Mouse (Mus musculus) ES-Bruce4 (cell line): ENCODE results near the gene Eif5a2. TPM values are rescaled to one million over a fixed set of nuclear protein-coding genes. Genes with fewer than 3 reads are reported as not detected.

Source experiments
- H3K27ac ChIP-seq: 2 replicates; pipeline ENCODE4 v1.5.1; 2012; ENCODE audit warnings: low read length, inconsistent platforms; ENCODE audit not compliant: insufficient read depth
- H3K27me3 ChIP-seq: 2 replicates; pipeline ENCODE4 v1.6.1; 2012; ENCODE audit warnings: mild to moderate bottlenecking, low read length, inconsistent platforms; ENCODE audit not compliant: control insufficient read depth, poor library complexity, insufficient read depth, severe bottlenecking
- H3K36me3 ChIP-seq: 2 replicates; pipeline ENCODE4 v1.6.1; 2012; ENCODE audit warnings: inconsistent platforms, mild to moderate bottlenecking, low read length, moderate library complexity; ENCODE audit not compliant: control insufficient read depth, poor library complexity, insufficient read depth, severe bottlenecking
- H3K4me1 ChIP-seq: one replicate; pipeline ENCODE4 v1.8.1; 2011; ENCODE audit warnings: low read length; ENCODE audit not compliant: control insufficient read depth, insufficient read depth
- H3K4me3 ChIP-seq: 2 replicates; pipeline ENCODE4 v1.5.1; 2011; ENCODE audit warnings: low read depth, mild to moderate bottlenecking, low read length
- H3K9ac ChIP-seq: 2 replicates; pipeline ENCODE4 v1.6.1; 2012; ENCODE audit warnings: low read depth, mild to moderate bottlenecking, inconsistent platforms; ENCODE audit not compliant: poor library complexity, severe bottlenecking
- H3K9me3 ChIP-seq: replicated peaks from 2 replicates; pipeline ENCODE4 v1.6.1; 2012; ENCODE audit warnings: mild to moderate bottlenecking, low read length, inconsistent platforms; ENCODE audit not compliant: control insufficient read depth, poor library complexity, insufficient read depth, severe bottlenecking
- CTCF ChIP-seq: IDR thresholded peaks from one replicate; pipeline ENCODE4 v1.8.1; 2011; ENCODE audit warnings: low read depth, low read length
- EP300 ChIP-seq: IDR thresholded peaks from 2 replicates; pipeline ENCODE4 v1.6.1; 2011; ENCODE audit warnings: low read depth, low read length; ENCODE audit not compliant: insufficient read depth
- POLR2A ChIP-seq: IDR thresholded peaks from one replicate; pipeline ENCODE4 v1.8.1; 2011; ENCODE audit warnings: low read length; ENCODE audit not compliant: insufficient read depth
- polyA plus RNA-seq: library from polyadenylated mRNA; stranded (reverse); fragments of >200 nt; gene quantifications from 2 replicates; pipeline ENCODE4 v1.2.4, GENCODE M21; 2011; ENCODE audit warnings: low read depth; ENCODE audit not compliant: missing spikeins, insufficient read depth, insufficient read length

Eif5a2 gene
- polyA plus RNA-seq, 1 experiment = 14.8 TPM

DNA sequence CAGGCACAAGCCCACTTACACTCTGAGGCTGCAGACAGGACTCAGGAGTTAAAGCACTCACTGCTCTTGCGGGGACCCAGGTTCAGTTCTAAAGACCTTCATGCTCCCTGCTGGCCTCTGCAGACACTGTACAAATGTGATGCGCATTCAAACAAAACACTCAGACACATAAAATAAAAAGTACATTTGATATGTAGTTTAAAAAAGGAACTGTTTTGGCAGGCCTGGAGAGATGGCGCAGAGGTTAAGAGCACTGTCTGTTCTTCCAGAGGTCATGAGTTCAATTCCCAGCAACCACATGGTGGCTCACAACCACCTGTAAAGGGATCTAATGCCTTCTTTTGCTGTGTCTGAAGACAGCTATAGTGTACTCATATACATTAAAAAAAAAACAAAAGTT, 32.9 kb upstream of the Eif5a2 start:
- Histone ChIP-seq H3K9me3 (no peaks in the 10 kb centered on the region), H3K9ac (no peak overlapping the region), H3K36me3 (no peaks in the 10 kb centered on the region), H3K4me3 (no peak overlapping the region), H3K4me1 (peaks cover 1% of the 10 kb centered on the region), H3K27ac (no peak overlapping the region), H3K27me3 (no peaks in the 10 kb centered on the region)
- TF ChIP-seq EP300 (no peak), CTCF (no peak), POLR2A (no peak)

DNA sequence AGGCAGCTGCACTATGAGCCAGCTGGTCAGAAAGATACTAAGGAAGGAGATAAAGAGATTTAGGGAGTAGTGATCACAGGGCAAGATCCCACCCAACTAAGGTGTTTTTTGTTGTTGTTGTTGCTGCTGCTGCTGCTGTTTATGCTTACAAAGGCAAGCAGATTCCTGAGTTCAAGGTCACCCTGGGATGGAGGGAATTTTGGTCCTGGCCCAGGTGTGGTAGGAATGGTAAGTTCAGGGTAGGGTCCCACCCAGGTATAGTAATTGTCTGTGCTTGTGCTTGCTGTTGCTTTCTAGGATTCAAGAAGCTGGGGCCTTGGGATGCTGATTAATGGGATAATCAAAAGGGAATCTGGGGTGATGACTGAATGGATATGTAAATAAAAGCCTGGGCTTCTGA, 32.1 kb upstream of the Eif5a2 start:
- TF ChIP-seq POLR2A (no peak), EP300 (no peak)
- no peaks in the 10 kb centered on the region for H3K27me3 ChIP-seq
- no peaks in the 10 kb centered on the region for H3K4me1 ChIP-seq
- no peak overlapping the region for H3K9ac ChIP-seq
- no peak overlapping the region for H3K4me3 ChIP-seq
- H3K36me3 ChIP-seq = no peaks in the 10 kb centered on the region
- no peak overlapping the region for H3K27ac ChIP-seq
- no peaks in the 10 kb centered on the region for H3K9me3 ChIP-seq

DNA sequence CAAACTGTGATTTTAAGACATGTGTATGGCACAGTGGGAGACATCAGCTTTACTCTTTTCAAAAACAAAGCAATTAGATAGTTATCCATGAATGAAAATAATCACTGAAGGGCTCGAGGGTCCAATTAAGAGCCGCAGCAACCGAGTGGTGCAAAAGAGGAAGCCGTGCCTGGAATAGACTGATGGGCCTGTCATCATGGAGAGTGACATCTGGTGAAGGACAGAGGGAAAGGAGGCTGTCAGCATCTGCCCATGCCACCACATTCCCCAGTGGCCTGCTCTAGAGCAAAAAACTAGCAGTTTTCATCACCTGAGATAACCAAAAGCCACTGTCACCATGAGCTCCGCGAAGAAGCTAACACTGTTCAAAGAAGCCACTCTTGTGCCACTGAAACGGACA, 25.6 kb upstream of the Eif5a2 start:
- no peaks in the 10 kb centered on the region for H3K9me3 ChIP-seq
- TF ChIP-seq POLR2A (no peak), EP300 (no peak), CTCF (no peak)
- H3K27ac ChIP-seq = no peak overlapping the region
- no peaks in the 10 kb centered on the region for H3K4me1 ChIP-seq
- H3K27me3 ChIP-seq = no peaks in the 10 kb centered on the region
- no peak overlapping the region for H3K4me3 ChIP-seq
- H3K36me3 ChIP-seq = no peaks in the 10 kb centered on the region
- no peak overlapping the region for H3K9ac ChIP-seq

DNA sequence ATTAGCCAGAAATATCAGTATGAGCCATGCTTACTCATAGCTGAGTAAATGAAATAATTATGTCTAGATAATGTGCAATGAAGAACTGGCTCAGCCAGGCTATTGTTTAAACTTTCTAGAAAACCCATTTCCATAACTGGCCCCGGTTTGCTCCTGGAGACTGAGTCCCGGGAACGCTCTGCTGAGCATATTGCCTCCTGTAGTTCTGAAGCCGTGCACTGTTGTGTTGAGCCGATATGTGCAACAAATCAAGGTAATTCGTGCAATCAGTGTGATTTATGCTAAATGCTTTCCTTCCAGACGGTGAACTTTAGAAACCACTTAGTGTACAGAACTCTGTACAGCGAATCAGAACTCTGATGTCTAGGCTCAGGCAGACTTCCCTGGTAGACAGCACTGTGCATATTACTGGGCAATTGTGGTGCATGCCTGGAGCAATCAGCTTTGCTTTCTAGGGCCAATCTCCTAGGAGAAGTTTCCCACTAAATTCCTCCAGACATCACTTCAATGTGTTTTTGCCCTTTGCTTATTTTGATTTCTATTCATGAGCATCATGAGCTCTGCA, 19.8 kb upstream of the Eif5a2 start:
- no peaks in the 10 kb centered on the region for H3K9me3 ChIP-seq
- TF ChIP-seq CTCF = no peak
- no peak for TF ChIP-seq POLR2A
- no peak for TF ChIP-seq EP300

DNA sequence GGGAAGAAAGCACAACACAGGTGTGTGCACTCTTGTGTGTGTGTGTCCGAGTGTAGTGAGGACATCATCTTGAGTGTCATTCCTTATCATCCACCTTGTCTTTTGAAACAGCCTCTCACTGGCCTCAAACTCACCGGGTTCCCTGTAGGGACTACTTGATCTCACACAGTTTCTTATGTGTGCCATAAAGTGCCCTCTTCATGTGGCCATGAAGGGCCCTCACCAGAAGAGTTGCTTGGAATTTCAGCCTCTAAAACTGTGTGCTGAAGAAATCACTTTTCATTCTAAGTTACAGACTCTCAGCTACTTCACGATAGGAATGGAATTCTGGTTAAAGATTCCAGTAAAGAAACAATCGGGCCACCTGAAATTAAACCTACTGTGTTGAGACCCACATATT, 14.1 kb upstream of the Eif5a2 start:
- Histone ChIP-seq H3K4me3 (no peak overlapping the region), H3K9ac (no peak overlapping the region), H3K27ac (no peak overlapping the region), H3K27me3 (no peaks in the 10 kb centered on the region), H3K36me3 (no peaks in the 10 kb centered on the region), H3K4me1 (no peaks in the 10 kb centered on the region), H3K9me3 (no peaks in the 10 kb centered on the region)
- TF ChIP-seq POLR2A (no peak), EP300 (no peak), CTCF (no peak)

More for the DNA sequence above, 19.8 kb upstream of the Eif5a2 start:
- no peaks in the 10 kb centered on the region for H3K27me3 ChIP-seq
- no peaks in the 10 kb centered on the region for H3K4me1 ChIP-seq
- H3K36me3 ChIP-seq = no peaks in the 10 kb centered on the region
- no peak overlapping the region for H3K9ac ChIP-seq
- H3K27ac ChIP-seq = no peak overlapping the region
- no peak overlapping the region for H3K4me3 ChIP-seq

DNA sequence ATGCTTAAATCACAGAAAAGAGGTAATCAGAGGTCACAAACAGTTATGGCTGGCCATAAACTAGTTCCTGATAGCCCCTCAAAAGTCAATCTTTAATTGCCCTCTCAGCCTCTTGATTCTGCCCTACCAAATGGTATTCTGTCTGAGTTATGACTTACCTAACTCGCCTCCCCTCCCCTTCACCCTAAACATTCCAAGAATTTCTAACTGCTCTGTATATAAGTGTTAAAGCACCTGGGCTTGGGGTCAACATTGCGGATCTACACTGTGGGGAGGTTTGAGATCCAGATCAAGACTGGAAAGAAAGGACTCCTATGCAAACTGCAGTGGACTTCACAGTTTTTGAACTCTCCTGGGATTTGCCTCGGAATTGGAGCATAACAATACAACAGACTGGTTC, 12.9 kb upstream of the Eif5a2 start:
- TF ChIP-seq POLR2A (no peak), EP300 (no peak), CTCF (no peak)
- Histone ChIP-seq H3K36me3 (no peaks in the 10 kb centered on the region), H3K27ac (no peak overlapping the region), H3K9ac (no peak overlapping the region), H3K4me3 (no peak overlapping the region), H3K27me3 (no peaks in the 10 kb centered on the region), H3K4me1 (no peaks in the 10 kb centered on the region), H3K9me3 (no peaks in the 10 kb centered on the region)
